Mouse (Mus musculus): ENCODE data around the gene Sp9.

DNA sequence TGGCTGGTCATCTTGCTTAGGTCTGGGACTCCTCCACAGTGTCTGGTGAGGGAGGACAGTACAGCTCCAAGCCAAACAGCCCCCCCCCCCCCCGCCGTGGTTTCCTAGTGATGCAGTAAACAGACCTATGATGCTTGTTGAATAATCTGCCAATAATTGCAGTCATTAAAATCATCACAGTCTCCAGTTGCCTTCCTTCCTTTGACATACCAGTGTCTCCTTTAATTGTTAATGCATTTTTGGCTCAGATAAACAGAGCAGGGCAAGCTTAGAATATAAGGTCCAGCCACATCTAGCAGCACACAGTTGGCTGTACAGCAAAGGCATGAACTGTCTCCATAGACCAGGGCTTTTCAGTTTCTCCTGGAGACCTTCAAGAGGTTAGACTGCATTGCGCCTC lies 4.5 kb upstream of the Sp9 start:
- TF ChIP-seq GATA1 (IDR thresholded peaks at IDR 0.05; ENCODE audit: low read length) (no peak), TAL1 (IDR thresholded peaks at IDR 0.05; ENCODE audit: low read length) (no peak)

Data from erythroblast, embryonic 14.5 days (primary cell).